Mouse (Mus musculus) cerebellum, postnatal 25 days (tissue): ENCODE measurements around the gene Hcn1.

ENCODE experiments used
- DNase-seq, 2 experiments: peaks; one replicate each; pipeline ENCODE4 v3.0.0; 2021; ENCODE audit warnings: mixed read lengths in 2 of 2

Gene Hcn1

GRCm38 (mm10) chr13:117602181-117602580 lies at the start of gene Hcn1:
TSS of gene Hcn1 (plus strand) at chr13:117602320.
- DNase-seq, result peak; percentile 94 to 96

- DNase-seq, result peak; percentile 44 to 55
Observed at GRCm38 (mm10) chr13:117567251-117567650, 34.9 kb upstream of the Hcn1 start.

GRCm38 (mm10) chr13:117571747-117572146 lies 30.4 kb upstream of the Hcn1 start:
- DNase-seq, result no peak

- DNase-seq, result no peak
Observed at GRCm38 (mm10) chr13:117594494-117595182, 7.5 kb upstream of the Hcn1 start.

- DNase-seq, result no peak
Observed at GRCm38 (mm10) chr13:117595183-117595532, 7.0 kb upstream of the Hcn1 start.

GRCm38 (mm10) chr13:117601331-117601965 lies 672 bp upstream of the Hcn1 start:
- peak in 1 of 2 experiments; percentile 9 for DNase-seq

GRCm38 (mm10) chr13:117602617-117603358 lies 668 bp downstream of the Hcn1 start:
- peak; percentile 59 to 69 for DNase-seq

GRCm38 (mm10) chr13:117603421-117603820 lies 1.3 kb downstream of the Hcn1 start:
- peak; percentile 57 to 60 for DNase-seq

- peak; percentile 11 to 25 for DNase-seq
Observed at GRCm38 (mm10) chr13:117604073-117604472, 2.0 kb downstream of the Hcn1 start.

- DNase-seq, result no peak
Observed at GRCm38 (mm10) chr13:117604971-117605750, 3.0 kb downstream of the Hcn1 start.

- no peak for DNase-seq
Observed at GRCm38 (mm10) chr13:117611881-117612280, 9.8 kb downstream of the Hcn1 start.

GRCm38 (mm10) chr13:117619544-117619943 lies 17.4 kb downstream of the Hcn1 start:
- no peak for DNase-seq

GRCm38 (mm10) chr13:117657501-117657900 lies 55.4 kb downstream of the Hcn1 start:
- DNase-seq, result peak in 1 of 2 experiments; percentile 28

GRCm38 (mm10) chr13:117658414-117659175 lies 56.5 kb downstream of the Hcn1 start:
- DNase-seq, result peak; percentile 85

GRCm38 (mm10) chr13:117659511-117659910 lies 57.4 kb downstream of the Hcn1 start:
- DNase-seq, result peak; percentile 29 to 36

- DNase-seq, result no peak
Observed at GRCm38 (mm10) chr13:117662661-117663060, 60.5 kb downstream of the Hcn1 start.

GRCm38 (mm10) chr13:117669303-117669702 lies 67.2 kb downstream of the Hcn1 start:
- no peak for DNase-seq

GRCm38 (mm10) chr13:117671851-117672250 lies 69.7 kb downstream of the Hcn1 start:
- no peak for DNase-seq

- no peak for DNase-seq
Observed at GRCm38 (mm10) chr13:117676418-117676817, 74.3 kb downstream of the Hcn1 start.

- no peak for DNase-seq
Observed at GRCm38 (mm10) chr13:117687670-117688069, 85.5 kb downstream of the Hcn1 start.

GRCm38 (mm10) chr13:117694729-117695332 lies 92.7 kb downstream of the Hcn1 start:
- no peak for DNase-seq

- DNase-seq, result no peak
Observed at GRCm38 (mm10) chr13:117705573-117705972, 103.5 kb downstream of the Hcn1 start.
